Mouse (Mus musculus) midbrain, embryonic 13.5 days (tissue): ENCODE data around the gene Ldlrad3. TPM values are rescaled to one million over a fixed set of nuclear protein-coding genes. Genes with fewer than 3 reads are reported as not detected.

Source experiments
- ATAC-seq: fragments of 200-750 bp; cut with Nextera tagmentation; 2 replicates; pipeline ENCODE4 v1.8.0; 2017; ENCODE audit warnings: mild to moderate bottlenecking, moderate TSS enrichment, moderate library complexity
- H3K27ac ChIP-seq: fragments of 300-500 bp; sonication (generic); 2 replicates; pipeline ENCODE4 v1.5.1; 2015; ENCODE audit warnings: inconsistent platforms, mild to moderate bottlenecking, moderate library complexity
- H3K27me3 ChIP-seq: fragments of 300-500 bp; sonication (generic); 2 replicates; pipeline ENCODE4 v1.6.1; 2015; ENCODE audit warnings: mild to moderate bottlenecking, inconsistent platforms
- H3K36me3 ChIP-seq: fragments of 300-500 bp; sonication (generic); 2 replicates; pipeline ENCODE4 v1.6.1; 2015; ENCODE audit warnings: mild to moderate bottlenecking, inconsistent platforms
- H3K4me1 ChIP-seq: fragments of 300-500 bp; sonication (generic); replicated peaks from 2 replicates; pipeline ENCODE4 v1.6.1; 2015; ENCODE audit warnings: inconsistent platforms
- H3K4me2 ChIP-seq: fragments of 300-500 bp; sonication (generic); replicated peaks from 2 replicates; pipeline ENCODE4 v1.6.1; 2015; ENCODE audit warnings: moderate library complexity, mild to moderate bottlenecking, inconsistent platforms
- H3K4me3 ChIP-seq: fragments of 300-500 bp; sonication (generic); replicated peaks from 2 replicates; pipeline ENCODE4 v1.5.1; 2015; ENCODE audit warnings: mild to moderate bottlenecking, inconsistent platforms
- H3K9ac ChIP-seq: fragments of 300-500 bp; sonication (generic); replicated peaks from 2 replicates; pipeline ENCODE4 v1.6.1; 2015; ENCODE audit warnings: mild to moderate bottlenecking, inconsistent platforms
- H3K9me3 ChIP-seq: fragments of 300-500 bp; sonication (generic); 2 replicates; pipeline ENCODE4 v1.6.1; 2016; ENCODE audit warnings: mild to moderate bottlenecking, inconsistent platforms
- WGBS: fragments of 180-500 bp; shearing (Covaris S2); methylation state at CpG from one replicate; pipeline ENCODE4 v1.1.7; 2015; 5-methylcytosine and 5-hydroxymethylcytosine counted together
- polyA plus RNA-seq: library from polyadenylated mRNA; unstranded; fragments of >200 nt; fragmentation: Nextera tagmentation; extraction: Ambion mirVana; gene quantifications from 2 replicates; pipeline ENCODE4 v1.2.1, GENCODE M21; 2015

Gene Ldlrad3
- polyA plus RNA-seq, 1 experiment from 2014 or later: 41.6 TPM

DNA sequence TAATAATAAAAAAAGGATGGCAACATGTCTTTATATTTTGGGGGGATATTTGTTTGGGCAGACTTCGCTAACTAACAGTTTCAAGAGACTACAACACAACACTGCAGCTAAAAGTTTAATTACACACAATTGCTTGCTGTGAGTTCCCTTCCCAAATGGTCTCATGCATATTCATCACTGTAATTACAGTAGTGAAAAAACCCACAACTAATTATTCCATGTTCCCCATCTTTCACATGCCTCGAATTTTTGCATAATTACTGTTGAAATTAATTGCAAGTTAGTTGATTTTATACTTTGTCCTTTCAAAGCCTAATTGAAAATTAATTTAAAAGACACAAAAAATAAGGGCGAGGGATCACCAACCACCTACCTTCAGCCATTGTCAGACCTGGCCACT lies 212.4 kb downstream of the Ldlrad3 start:
- H3K4me3 ChIP-seq: no peak overlapping the region
- H3K9me3 ChIP-seq: no peaks in the 10 kb centered on the region
- 79% methylated on average over 3 of the region's 3 CpGs for WGBS
- H3K27me3 ChIP-seq: no peaks in the 10 kb centered on the region
- no peaks in the 10 kb centered on the region for H3K36me3 ChIP-seq
- ATAC-seq: no peak
- H3K4me1 ChIP-seq: peaks cover 64% of the 10 kb centered on the region
- no peak overlapping the region for H3K9ac ChIP-seq
- H3K27ac ChIP-seq: no peak overlapping the region
- H3K4me2 ChIP-seq: no peak overlapping the region

- WGBS: 8% methylated on average over 4 of the region's 4 CpGs
- H3K27ac ChIP-seq: peak overlapping the region; percentile 57
- no peak overlapping the region for H3K9ac ChIP-seq
Measured at GRCm38 (mm10) chr2:101967601-101968000, 218.6 kb downstream of the Ldlrad3 start.

GRCm38 (mm10) chr2:101967152-101967551 lies 219.0 kb downstream of the Ldlrad3 start:
- Histone ChIP-seq H3K4me3 (no peak overlapping the region), H3K27me3 (no peaks in the 10 kb centered on the region), H3K9me3 (no peaks in the 10 kb centered on the region), H3K27ac (peak overlapping the region; percentile 57), H3K36me3 (no peaks in the 10 kb centered on the region), H3K4me2 (no peak overlapping the region), H3K4me1 (peaks cover 93% of the 10 kb centered on the region), H3K9ac (no peak overlapping the region)
- ATAC-seq: 0 out of 2 replicates have a peak, but pooled peaks have one; percentile 8
- 12% methylated on average over 7 of the region's 7 CpGs for WGBS

More at GRCm38 (mm10) chr2:101967601-101968000, 218.6 kb downstream of the Ldlrad3 start:
- Histone ChIP-seq H3K36me3 (no peaks in the 10 kb centered on the region), H3K4me3 (no peak overlapping the region), H3K4me2 (no peak overlapping the region), H3K9me3 (no peaks in the 10 kb centered on the region), H3K27me3 (no peaks in the 10 kb centered on the region), H3K4me1 (peaks cover 89% of the 10 kb centered on the region)
- no peak for ATAC-seq

GRCm38 (mm10) chr2:101966017-101966416 lies 220.2 kb downstream of the Ldlrad3 start:
- Histone ChIP-seq H3K4me1 (peaks cover 92% of the 10 kb centered on the region), H3K4me3 (no peak overlapping the region), H3K9me3 (no peaks in the 10 kb centered on the region), H3K9ac (no peak overlapping the region), H3K36me3 (no peaks in the 10 kb centered on the region), H3K27me3 (no peaks in the 10 kb centered on the region), H3K4me2 (no peak overlapping the region), H3K27ac (peak overlapping the region; percentile 52)
- no peak for ATAC-seq
- WGBS: 40% methylated on average over 4 of the region's 4 CpGs

- Histone ChIP-seq H3K4me2 (no peak overlapping the region), H3K4me1 (peaks cover 92% of the 10 kb centered on the region), H3K27ac (peak overlapping the region; percentile 52), H3K9ac (no peak overlapping the region), H3K4me3 (no peak overlapping the region), H3K9me3 (no peaks in the 10 kb centered on the region), H3K36me3 (no peaks in the 10 kb centered on the region), H3K27me3 (no peaks in the 10 kb centered on the region)
- ATAC-seq: no peak
- WGBS: 44% methylated on average over 5 of the region's 5 CpGs
Measured at GRCm38 (mm10) chr2:101965515-101965914, 220.7 kb downstream of the Ldlrad3 start.

GRCm38 (mm10) chr2:101963367-101963766 lies 222.8 kb downstream of the Ldlrad3 start:
- no peak for ATAC-seq
- H3K36me3 ChIP-seq: no peaks in the 10 kb centered on the region
- H3K4me3 ChIP-seq: no peak overlapping the region
- no peaks in the 10 kb centered on the region for H3K9me3 ChIP-seq
- 64% methylated on average over 3 of the region's 3 CpGs for WGBS
- H3K27me3 ChIP-seq: no peaks in the 10 kb centered on the region
- H3K27ac ChIP-seq: no peak overlapping the region
- H3K9ac ChIP-seq: no peak overlapping the region
- peaks cover 79% of the 10 kb centered on the region for H3K4me1 ChIP-seq
- H3K4me2 ChIP-seq: no peak overlapping the region

DNA sequence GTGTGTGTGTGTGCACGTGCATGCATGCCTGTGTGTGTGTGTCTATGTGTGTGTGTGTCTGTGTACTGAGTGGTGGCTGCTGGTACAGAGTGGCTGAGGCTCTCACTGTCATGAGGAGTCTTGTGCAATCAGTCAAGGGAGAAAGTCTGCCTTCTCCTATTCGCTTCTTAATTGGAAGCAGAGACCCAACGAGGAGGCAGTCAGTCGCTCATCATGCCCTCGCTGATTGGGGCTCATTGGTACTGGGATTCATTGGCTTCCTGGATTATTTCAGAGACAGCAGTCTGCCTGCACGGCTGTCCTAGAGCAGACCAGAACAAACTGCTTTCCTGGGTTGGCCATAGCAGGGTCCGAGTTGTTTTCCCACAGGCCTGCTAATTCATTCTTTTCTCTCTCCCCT lies 223.8 kb downstream of the Ldlrad3 start:
- Histone ChIP-seq H3K9ac (no peak overlapping the region), H3K4me3 (no peak overlapping the region), H3K4me2 (no peak overlapping the region), H3K27me3 (no peaks in the 10 kb centered on the region), H3K9me3 (no peaks in the 10 kb centered on the region), H3K4me1 (peaks cover 70% of the 10 kb centered on the region), H3K36me3 (no peaks in the 10 kb centered on the region), H3K27ac (no peak overlapping the region)
- 82% methylated on average over 7 of the region's 7 CpGs for WGBS
- ATAC-seq: peak; percentile 9; the same call in 1 of the 2 replicates

- H3K27me3 ChIP-seq: no peaks in the 10 kb centered on the region
- peaks cover 67% of the 10 kb centered on the region for H3K4me1 ChIP-seq
- no peak for ATAC-seq
- peak overlapping the region; percentile 59; the same call in 1 of the 2 replicates for H3K27ac ChIP-seq
- no peaks in the 10 kb centered on the region for H3K9me3 ChIP-seq
- H3K36me3 ChIP-seq: no peaks in the 10 kb centered on the region
- H3K9ac ChIP-seq: no peak overlapping the region
- 48% methylated on average over 1 of the region's 1 CpGs for WGBS
- H3K4me3 ChIP-seq: no peak overlapping the region
- no peak overlapping the region for H3K4me2 ChIP-seq
Measured at GRCm38 (mm10) chr2:101961391-101961790, 224.8 kb downstream of the Ldlrad3 start.

DNA sequence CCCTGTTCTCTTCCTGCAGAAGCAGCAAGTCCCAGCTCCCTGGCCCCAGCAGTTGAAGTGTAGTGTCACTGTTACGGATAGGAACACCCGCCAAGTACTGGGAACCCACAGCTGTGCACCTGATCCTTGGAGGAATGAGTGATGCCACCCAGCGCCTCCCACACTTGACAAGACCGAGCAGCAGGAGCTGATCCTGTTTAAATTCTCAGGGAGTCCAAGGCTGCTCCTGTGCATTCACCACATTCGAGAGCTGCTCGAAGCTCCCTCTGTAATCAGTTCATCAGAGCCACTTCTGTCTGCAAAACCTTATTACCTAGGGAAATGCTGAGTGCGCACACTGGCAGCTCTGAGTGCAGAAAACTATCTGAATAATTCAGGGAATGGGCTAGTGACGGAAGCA lies 225.5 kb downstream of the Ldlrad3 start:
- Histone ChIP-seq H3K4me3 (no peak overlapping the region), H3K27me3 (no peaks in the 10 kb centered on the region), H3K4me1 (peaks cover 67% of the 10 kb centered on the region), H3K4me2 (no peak overlapping the region), H3K9ac (no peak overlapping the region), H3K27ac (peak overlapping the region; percentile 59), H3K9me3 (no peaks in the 10 kb centered on the region), H3K36me3 (no peaks in the 10 kb centered on the region)
- 50% methylated on average over 8 of the region's 8 CpGs for WGBS
- ATAC-seq: peak; percentile 51; the same call in 1 of the 2 replicates

DNA sequence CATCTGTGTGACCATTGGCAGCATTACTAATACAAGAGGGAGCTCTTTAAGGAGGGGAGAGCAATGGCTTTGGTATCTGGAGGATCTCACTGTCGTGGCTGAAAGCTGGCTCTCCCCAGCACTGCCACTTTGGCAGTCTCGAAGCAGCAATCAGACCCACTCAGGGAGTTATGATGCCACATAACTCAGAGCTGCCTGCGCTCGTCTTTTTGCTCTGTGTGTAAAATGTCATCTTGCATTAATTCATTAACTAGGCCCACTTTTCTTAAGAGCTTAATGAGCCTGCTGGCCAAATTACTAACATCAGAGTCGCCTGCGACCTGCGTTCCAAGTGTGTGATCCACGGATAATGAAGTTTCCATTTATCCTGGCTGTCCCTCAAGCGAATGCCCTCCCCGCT lies 230.1 kb downstream of the Ldlrad3 start:
- Histone ChIP-seq H3K4me1 (peaks cover 27% of the 10 kb centered on the region), H3K27ac (peak overlapping the region; percentile 55), H3K36me3 (peaks cover 30% of the 10 kb centered on the region), H3K27me3 (no peaks in the 10 kb centered on the region), H3K4me3 (no peak overlapping the region), H3K9me3 (no peaks in the 10 kb centered on the region), H3K9ac (no peak overlapping the region), H3K4me2 (no peak overlapping the region)
- 58% methylated on average over 10 of the region's 10 CpGs for WGBS
- 0 out of 2 replicates have a peak, but pooled peaks have one; percentile 15 for ATAC-seq

DNA sequence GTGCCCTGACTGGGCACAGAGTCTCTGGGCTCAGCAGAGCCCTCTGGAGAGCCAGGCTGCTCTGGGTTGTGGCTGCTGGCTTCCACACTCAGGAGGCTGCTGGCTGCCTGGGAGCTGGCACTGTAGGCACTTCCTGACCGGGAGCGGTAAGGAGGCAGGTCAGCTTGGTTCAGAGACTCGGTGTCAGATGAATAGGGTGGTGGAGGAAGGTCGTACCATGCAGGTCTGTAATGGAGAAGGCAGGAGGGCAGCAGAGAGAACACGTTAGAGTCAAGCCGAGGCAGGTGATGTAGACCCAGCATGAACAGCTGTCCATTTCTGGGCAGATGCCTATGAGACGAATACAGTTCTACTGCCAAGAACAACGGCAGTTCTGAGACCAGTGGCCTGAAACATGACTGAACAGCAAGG lies 233.2 kb downstream of the Ldlrad3 start:
- no peak overlapping the region for H3K4me2 ChIP-seq
- H3K9ac ChIP-seq: no peak overlapping the region
- H3K27ac ChIP-seq: no peak overlapping the region
- no peaks in the 10 kb centered on the region for H3K27me3 ChIP-seq
- no peaks in the 10 kb centered on the region for H3K9me3 ChIP-seq
- H3K4me1 ChIP-seq: peaks cover 23% of the 10 kb centered on the region
- H3K4me3 ChIP-seq: no peak overlapping the region
- WGBS: 91% methylated on average over 8 of the region's 8 CpGs
- ATAC-seq: no peak
- H3K36me3 ChIP-seq: peaks cover 30% of the 10 kb centered on the region

DNA sequence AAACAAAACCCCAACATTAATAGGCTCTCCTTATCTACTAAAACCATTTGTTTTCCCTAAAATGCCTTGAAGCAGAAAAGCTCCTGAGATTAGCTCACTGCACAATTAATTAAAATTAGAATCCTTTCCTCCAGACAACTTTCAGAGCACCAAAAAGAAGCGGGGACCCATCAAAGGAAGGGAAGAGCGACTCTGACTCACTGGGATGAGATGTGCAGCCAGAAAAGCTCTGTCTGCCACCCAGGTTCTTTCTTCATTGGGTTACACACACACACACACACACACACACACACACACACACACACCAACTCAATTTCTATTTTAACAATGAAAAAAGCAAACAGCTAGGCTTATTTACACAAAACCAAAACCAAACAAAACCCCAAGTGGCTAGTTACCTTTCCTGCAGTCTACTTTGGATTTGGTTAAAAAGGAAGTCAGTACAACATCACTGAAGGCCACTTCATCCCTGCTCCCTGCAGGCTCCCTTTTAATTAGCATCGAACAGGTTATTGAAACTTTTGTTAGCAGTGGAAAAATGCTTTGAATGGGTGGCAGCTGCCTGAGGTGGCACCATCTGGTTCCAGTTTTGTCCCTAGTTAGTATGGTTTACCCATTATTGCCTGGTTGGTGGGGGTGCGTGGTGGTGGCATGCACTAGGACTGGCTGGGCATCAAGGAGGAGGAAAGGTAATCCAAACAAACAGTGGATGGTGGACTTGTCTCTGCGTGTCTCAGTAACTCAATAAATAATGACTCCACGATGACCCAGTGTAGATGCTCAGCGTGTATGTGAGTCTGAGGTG lies 235.3 kb downstream of the Ldlrad3 start:
- ATAC-seq: peak; percentile 51; the same call in 1 of the 2 replicates
- peaks cover 30% of the 10 kb centered on the region for H3K36me3 ChIP-seq
- H3K27ac ChIP-seq: peak overlapping the region; percentile 22
- no peak overlapping the region for H3K9ac ChIP-seq
- H3K27me3 ChIP-seq: no peaks in the 10 kb centered on the region
- H3K4me3 ChIP-seq: no peak overlapping the region
- H3K4me2 ChIP-seq: no peak overlapping the region
- no peaks in the 10 kb centered on the region for H3K9me3 ChIP-seq
- peaks cover 12% of the 10 kb centered on the region for H3K4me1 ChIP-seq
- WGBS: 60% methylated on average over 7 of the region's 7 CpGs
